Mouse (Mus musculus): ENCODE measurements around the gene Olfr133.
"Not testable (repeated sequence)": the region's sequence is repeated elsewhere in the genome, so short reads cannot be mapped to it uniquely, and the experiment has no call there.

Olfr133 gene

DNA sequence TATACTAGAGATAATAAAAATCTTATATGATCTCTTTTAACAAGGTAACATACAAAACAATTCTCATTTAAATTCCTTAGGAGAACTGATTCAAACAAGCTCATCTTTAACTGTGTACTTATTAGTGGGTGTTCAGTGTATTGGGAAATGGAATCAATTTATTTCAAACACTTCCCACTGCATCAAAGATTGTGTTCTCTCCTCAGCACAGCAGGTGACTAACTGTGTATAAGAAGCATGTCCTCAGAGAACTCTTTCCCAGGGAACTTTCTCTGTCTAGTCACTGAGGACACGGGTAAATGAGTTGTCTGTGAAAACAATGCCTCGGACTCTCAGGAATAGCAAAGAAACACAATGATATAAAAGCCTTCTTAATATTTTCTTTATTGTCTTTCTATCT is at the start of gene Olfr133:
Olfr133 (plus strand) TSS at position 301 of the 400 bp plus-strand sequence.
- ATAC-seq (ENCODE audit: low TSS enrichment): no peak

GRCm38 (mm10) chr17:38124199-38124598 is 20.9 kb upstream of the Olfr133 start:
- not testable (repeated sequence) for ATAC-seq (ENCODE audit: low TSS enrichment)

DNA sequence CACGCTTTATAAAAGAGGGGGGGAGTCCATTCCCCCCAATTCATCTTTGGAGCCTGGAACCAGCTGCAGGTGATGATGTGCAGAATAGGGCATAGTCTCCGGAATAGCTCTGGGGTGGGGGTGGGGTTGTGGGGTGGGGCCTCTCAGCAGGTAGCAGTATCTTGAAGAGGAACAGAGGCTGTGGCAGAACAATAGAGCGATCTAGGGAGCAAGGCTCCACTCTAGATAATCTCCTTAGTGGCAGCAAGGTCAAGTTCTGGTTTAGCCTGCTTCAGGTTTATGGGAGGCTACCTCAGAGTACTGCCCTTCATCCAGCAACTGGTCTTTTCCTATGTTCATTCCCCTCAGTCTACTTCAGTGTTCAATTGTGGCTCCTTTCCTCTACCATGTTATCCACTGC is 19.7 kb upstream of the Olfr133 start:
- ATAC-seq (ENCODE audit: low TSS enrichment): not testable (repeated sequence)

- ATAC-seq (ENCODE audit: low TSS enrichment): no peak
These were observed 10.7 kb upstream of the Olfr133 start, which contains the start of gene Olfr132 for GRCm38 (mm10) chr17:38134426-38134825. Gene Olfr132 (minus strand): TSS chr17:38134526.

GRCm38 (mm10) chr17:38171088-38171487 is 26.0 kb downstream of the Olfr133 start, which contains the start of gene Olfr134:
Gene Olfr134 (plus strand): TSS chr17:38171388.
- ATAC-seq (ENCODE audit: low TSS enrichment): no peak
